Mouse (Mus musculus) right cerebral cortex, postnatal 25 days (tissue): ENCODE measurements around the gene Piezo1.
"Not testable (repeated sequence)": the region's sequence is repeated elsewhere in the genome, so short reads cannot be mapped to it uniquely, and the experiment has no call there.

ENCODE experiments used
- DNase-seq: peaks from one replicate; pipeline ENCODE4 v3.0.0; 2022

Gene Piezo1

GRCm38 (mm10) chr8:122551265-122552051 lies at the start of gene Piezo1:
Gene Piezo1 (minus strand): TSS chr8:122551329.
- peak; percentile 82 for DNase-seq

DNA sequence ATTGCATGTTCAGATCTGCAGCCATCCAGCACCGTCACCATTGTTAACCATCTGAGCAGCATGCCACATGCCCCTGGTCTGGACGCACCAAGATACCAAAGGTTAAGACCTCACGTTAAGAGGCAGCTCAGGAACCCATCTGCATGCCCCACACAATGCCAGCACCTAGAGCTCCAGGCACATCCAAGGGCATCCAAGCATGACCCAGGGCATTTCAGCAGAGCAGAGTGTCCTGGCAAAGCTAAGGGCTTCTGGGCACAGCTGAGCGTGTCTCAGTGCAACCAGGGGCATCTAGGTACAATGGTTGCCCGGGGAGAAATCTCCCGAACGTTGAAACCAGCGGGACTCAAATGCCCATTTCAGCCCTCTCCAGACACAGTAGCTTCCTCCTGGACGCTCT lies 49.5 kb upstream of the Piezo1 start:
- DNase-seq: no peak

DNA sequence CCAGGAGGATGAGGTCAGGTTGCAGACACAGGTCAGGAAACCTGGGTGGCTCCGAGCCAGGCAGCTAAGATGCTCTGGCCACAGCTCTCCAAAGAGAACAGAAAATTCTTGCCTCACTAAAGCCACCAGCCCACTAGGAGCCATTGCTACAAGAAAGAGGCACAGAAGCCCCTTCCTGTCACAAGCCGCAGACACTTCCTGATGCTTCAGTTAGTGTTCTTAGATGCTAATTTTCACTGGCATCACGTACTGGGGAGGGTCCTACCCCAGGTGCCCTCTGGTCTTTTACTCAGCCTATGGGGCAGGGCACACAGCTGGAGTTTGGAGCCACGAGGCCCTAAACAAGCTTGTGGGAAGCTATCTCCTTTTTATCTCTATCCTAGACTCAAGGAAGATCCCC lies 44.9 kb upstream of the Piezo1 start:
- DNase-seq: no peak

GRCm38 (mm10) chr8:122593783-122594507 lies 42.8 kb upstream of the Piezo1 start:
- DNase-seq: no peak

DNA sequence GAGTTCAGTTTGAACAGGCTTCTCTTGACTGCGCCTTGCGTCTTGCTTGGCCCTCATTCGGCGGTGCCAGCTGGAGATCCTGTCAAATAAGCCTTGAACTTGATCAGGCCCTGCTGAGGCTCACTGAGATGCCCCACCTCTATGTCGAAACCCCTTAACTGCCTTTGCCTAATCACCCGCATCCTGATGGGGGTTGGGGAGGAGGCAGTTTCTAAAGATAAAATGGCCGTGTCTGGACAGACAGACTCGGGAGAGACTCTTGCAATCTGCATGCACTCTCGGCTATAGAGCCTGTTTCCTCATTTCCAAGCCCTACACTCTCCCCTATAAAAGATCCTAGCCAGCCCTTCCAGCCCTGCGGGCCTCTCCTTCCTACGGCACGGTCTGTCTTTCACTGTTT lies 42.1 kb upstream of the Piezo1 start:
- DNase-seq: no peak

DNA sequence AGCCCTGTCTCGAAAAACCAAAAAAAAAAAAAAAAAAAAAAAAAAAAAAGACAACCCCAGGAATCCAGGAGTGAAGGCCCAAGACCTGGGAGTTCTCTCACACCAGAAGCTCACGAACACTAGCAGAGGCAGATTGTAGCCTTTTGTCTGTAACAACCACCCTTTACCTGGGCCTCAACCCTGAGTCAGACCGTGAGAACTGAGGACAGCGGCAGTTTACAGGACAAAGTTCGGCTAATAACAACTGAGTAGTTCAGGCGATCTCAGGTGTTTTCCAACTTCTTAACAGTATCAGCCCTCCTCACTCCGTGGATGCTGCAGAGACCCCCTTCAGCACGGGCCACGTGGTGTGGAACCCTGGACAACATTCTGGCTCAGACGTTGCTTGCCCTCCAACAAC lies 35.6 kb upstream of the Piezo1 start:
- DNase-seq: no peak

DNA sequence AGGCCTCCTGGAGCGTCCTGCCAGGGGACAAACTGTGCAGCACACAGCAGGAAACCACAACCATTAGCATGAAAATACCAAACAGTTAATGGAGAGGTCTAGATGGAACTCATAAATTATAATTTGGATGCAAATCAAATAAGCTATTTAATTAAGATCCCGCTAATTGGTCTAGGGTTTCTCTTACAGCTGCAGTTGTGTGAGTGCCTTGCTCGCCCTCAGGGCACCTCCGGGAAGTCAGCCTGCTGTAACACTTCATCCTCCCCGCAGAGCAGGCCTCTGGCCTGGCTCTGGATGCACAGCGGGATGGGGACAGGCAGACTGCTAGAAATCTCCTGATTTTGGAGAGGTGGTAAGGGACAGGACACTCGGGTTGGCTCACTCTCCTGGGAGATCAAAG lies 35.0 kb upstream of the Piezo1 start:
- DNase-seq: no peak

- DNase-seq: no peak
Measured at GRCm38 (mm10) chr8:122585411-122585891, 34.3 kb upstream of the Piezo1 start.

GRCm38 (mm10) chr8:122584981-122585380 lies 33.9 kb upstream of the Piezo1 start:
- no peak for DNase-seq

GRCm38 (mm10) chr8:122580926-122581325 lies 29.8 kb upstream of the Piezo1 start:
- no peak for DNase-seq

- DNase-seq: no peak
Measured at GRCm38 (mm10) chr8:122579196-122579595, 28.1 kb upstream of the Piezo1 start.

- no peak for DNase-seq
Measured at GRCm38 (mm10) chr8:122577116-122577515, 26.0 kb upstream of the Piezo1 start.

GRCm38 (mm10) chr8:122576648-122577022 lies 25.5 kb upstream of the Piezo1 start, which contains the start of gene Aprt:
Gene Aprt (minus strand): TSS chr8:122576909.
- DNase-seq: peak; percentile 93

DNA sequence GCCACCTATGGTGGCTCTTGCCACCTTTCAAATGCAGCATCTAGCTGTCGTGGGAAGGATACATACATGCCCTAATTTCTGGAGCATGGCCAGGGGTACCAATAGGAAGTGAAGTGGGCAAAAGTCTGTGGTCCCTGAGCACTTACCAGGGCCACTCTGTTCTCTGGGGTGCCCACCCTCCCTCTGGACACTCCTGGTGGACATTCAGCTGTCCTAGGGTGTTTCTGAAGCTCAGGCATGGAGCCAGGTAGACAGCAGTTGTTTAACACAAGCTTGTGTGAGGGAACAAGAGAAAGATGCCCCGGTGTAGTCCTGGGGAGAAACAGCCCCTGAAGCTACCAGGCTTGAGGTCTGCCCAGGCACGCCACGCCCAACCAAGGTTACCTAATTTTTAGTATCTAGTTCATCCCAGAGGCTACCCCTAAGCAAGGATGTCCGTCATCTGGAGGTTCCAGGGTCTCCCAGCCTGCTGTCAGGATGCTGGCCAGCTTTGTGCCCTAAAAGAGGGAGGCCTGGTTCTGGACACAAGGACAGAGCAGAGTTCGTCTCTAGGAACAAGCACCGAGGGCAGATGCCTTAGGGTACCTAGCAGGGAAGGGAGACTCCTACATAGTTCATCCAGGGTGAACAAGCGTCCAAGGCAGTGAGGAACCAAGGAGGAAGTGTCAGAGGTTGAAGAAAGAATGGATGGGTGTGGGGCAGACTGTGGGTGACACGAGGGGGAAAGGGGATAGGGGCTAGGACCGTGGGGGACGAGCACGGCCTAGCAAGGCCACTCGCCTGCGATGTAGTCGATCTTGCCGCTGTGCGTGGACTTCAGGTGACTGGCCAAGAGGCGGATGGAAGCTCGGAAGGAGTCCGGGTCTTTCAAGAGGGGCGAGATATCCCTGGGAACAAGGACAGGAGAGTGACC lies 24.9 kb upstream of the Piezo1 start:
- no peak for DNase-seq

DNA sequence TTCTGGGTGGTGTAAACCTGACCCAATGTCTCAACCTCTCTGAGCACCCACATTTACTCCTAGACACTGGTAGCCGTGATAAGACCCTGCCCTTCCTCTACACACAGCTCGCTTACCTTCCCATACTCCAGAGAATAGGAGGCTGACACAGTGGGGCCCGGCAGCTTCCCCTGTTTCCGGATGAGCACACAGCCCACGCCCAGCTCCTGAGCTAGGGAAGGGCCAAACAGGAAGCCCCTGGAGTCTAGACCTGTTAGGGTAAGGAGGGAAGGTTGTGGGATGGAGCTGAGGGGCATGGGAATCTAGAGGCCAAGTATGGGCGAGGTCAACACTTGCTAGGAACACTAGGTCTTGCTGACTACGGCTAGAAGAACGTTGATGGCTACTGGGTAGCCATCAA lies 24.2 kb upstream of the Piezo1 start:
- no peak for DNase-seq

DNA sequence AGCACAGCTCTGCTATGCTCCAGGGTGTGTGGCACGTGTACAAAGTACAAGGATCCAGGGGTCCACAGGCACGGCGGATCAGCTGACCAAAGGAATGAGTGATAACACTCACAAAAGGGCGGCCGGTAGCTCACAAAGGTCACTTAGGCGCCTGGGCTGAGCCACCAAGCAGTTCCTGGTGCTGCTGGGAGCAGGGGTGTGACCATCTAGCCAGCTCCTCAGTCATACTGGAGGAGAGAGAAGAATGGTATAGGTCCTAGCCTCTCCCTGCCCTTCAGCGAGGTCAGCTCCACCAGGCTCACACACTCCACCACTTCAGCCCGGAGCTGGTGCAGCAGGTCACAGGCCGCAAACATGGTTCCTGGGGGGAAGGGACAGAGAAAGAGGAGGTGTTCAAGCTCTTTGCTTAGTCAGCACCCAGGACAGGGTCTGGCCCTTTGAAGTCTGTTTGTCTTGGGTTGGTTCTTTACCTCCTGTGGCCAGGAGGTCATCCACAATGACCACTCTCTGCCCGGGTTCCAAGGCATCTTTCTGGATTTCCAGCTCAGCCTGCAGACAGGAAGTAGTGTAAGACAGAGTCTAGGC lies 23.6 kb upstream of the Piezo1 start:
- DNase-seq: no peak

DNA sequence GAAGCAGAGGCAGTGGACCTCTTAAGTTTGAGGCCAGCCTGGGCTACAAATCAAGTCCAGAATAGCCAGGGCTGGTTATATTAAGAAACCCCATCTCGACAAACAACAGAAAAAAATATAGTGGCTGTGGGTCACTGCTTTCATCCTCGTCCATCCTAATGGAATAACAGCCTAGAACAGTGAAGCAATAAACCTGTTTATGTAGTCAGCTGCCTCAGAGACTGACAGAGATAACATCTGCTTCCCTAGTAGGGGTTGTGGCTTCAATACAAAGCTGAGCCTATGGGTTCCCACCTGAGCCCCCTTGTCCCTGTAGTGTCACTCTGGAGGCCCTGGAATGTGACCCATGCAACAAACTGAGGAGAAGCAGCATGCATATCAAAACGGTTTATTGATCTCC lies 23.1 kb upstream of the Piezo1 start:
- no peak for DNase-seq

- no peak for DNase-seq
Measured at GRCm38 (mm10) chr8:122573577-122573976, 22.4 kb upstream of the Piezo1 start.

DNA sequence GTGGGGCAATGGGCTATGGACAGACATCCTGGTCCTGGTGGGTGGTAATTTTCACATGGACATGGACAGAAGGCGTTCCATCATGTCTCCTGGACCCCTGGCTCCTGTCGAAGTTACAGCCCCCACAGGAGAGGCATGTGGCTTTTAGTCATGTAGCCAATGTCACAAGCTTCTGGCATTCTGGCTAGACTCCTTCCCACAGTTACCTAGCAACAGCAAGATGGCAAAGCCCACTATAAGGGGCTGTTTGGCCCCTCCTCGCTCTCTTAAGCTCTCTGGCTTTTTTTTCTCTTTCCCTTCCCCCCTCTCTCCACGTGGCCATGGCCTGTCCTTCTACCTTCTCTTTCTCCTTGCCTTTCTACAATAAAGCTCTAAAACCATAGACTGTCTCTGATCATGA lies 22.0 kb upstream of the Piezo1 start:
- DNase-seq: not testable (repeated sequence)

DNA sequence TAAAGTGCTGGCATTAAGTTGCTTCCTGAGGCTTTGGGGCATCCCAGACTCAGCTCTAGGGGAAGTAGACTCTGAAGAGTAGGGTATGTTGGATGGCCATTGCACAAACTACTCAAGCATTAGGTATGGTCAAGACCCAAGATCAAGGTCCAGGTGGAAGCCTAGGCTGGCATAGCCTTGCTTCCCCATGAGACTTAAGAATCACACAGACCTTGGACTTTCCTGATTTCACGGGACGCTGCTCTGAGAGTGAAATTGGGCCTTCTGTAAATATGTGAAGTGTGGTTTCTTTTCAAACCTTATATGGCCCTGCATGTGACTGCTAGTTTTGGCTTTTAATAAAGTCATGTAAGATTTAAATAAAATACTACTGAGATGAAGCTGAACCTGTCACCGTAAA lies 21.6 kb upstream of the Piezo1 start:
- DNase-seq: no peak

- DNase-seq: no peak
Measured at GRCm38 (mm10) chr8:122571750-122572267, 20.7 kb upstream of the Piezo1 start.

DNA sequence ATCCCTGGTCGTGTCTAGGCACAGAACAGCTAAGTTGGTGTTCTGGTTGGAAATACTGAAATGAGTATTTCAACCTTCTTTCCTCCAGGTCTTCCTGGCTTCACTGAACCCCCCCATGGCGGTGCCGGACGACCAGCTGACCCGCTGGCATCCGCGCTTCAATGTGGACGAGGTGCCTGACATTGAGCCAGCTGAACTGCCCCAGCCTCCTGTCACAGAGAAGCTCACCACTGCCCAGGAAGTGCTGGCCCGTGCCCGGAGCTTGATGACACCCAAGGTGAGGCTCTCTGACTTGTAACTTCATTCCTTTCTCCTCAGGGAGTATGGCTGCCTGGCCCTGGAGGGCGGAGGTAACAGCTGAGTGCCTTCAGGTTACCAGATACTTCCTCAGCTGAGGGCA lies 20.0 kb upstream of the Piezo1 start:
- no peak for DNase-seq

- no peak for DNase-seq
Measured at GRCm38 (mm10) chr8:122569996-122570395, 18.9 kb upstream of the Piezo1 start.
